Mouse (Mus musculus) layer of hippocampus, adult 2 months (tissue): ENCODE data around the gene Rps29. TPM values are rescaled to one million over a fixed set of nuclear protein-coding genes. Genes with fewer than 3 reads are reported as not detected.

ENCODE experiments used
- DNase-seq, 2 experiments: peaks; one replicate each; pipeline ENCODE4 v3.0.0; 2022; ENCODE audit warnings: low spot score in 2 of 2
- H3K27ac ChIP-seq: fragments of 200-600 bp; 2 replicates; pipeline ENCODE4 v1.8.1; 2022
- H3K4me3 ChIP-seq: fragments of 200-600 bp; 2 replicates; pipeline ENCODE4 v1.8.1; 2022; ENCODE audit warnings: mild to moderate bottlenecking
- CTCF ChIP-seq: fragments of 200-600 bp; conservative IDR thresholded peaks from 2 replicates; pipeline ENCODE4 v1.8.1; 2022; ENCODE audit warnings: antibody characterized with exemption, mild to moderate bottlenecking, moderate library complexity
- total RNA-seq, 2 experiments: library from RNA; stranded (reverse); gene quantifications; 2 replicates each; pipeline ENCODE4 v1.2.3; 2021

The Rps29 gene
- total RNA-seq, 2 experiments from 2014 or later = 1,229 to 1,249 TPM

- no peak overlapping the region for H3K27ac ChIP-seq
- no peak for DNase-seq
- peak; percentile 78 for TF ChIP-seq CTCF
Measured at GRCm38 (mm10) chr12:69190522-69190921, 31.5 kb upstream of the Rps29 start.

GRCm38 (mm10) chr12:69190074-69190473 is 31.1 kb upstream of the Rps29 start:
- no peak for TF ChIP-seq CTCF
- DNase-seq = no peak
- H3K4me3 ChIP-seq = no peak overlapping the region
- no peak overlapping the region for H3K27ac ChIP-seq

More at GRCm38 (mm10) chr12:69190522-69190921, 31.5 kb upstream of the Rps29 start:
- no peak overlapping the region for H3K4me3 ChIP-seq

DNA sequence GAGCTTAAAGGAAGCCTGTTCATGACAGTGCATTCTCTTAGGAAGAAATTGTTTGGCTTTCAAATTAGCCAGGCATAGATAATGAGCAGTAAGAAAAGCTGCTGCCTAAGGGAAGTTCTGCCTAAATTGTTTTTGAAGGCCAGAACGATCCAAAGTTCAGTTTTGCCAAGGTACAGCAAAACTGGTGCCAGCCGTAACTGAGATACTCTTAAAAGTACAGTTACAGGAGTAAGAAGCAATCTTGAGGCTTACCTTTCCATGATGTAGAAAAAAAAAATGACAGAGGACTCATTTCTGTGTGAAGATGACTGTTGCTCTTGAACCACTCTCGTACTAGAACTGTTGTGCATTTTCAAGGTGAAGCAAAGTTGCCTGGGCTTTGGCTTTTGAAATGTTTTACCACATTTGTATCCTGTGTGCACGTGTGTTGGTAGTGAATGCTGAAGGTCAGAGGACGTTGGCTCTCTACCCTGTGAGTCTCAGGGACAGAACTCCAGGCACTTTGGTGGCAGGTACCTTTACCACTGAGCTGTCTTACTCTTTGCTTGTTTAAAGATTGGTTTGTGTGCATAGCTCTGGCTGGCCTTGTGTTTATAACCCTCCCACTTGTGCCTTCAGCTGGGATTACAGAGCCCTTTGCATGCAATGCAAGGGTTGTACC is 28.0 kb upstream of the Rps29 start:
- TF ChIP-seq CTCF = no peak
- DNase-seq = no peak
- no peak overlapping the region for H3K27ac ChIP-seq
- H3K4me3 ChIP-seq = no peak overlapping the region

DNA sequence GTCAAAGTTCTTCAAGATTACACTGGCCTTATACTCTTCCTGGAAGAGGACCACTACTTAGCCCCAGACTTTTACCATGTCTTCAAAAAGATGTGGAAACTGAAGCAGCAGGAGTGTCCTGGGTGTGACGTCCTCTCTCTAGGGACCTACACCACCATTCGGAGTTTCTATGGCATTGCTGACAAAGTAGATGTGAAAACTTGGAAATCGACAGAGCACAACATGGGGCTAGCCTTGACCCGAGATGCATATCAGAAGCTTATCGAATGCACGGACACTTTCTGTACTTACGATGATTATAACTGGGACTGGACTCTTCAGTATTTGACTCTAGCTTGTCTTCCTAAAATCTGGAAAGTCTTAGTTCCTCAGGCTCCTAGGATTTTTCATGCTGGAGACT is 26.4 kb upstream of the Rps29 start:
- no peak overlapping the region for H3K27ac ChIP-seq
- peak overlapping the region; percentile 99 for H3K4me3 ChIP-seq
- no peak for TF ChIP-seq CTCF
- no peak for DNase-seq

DNA sequence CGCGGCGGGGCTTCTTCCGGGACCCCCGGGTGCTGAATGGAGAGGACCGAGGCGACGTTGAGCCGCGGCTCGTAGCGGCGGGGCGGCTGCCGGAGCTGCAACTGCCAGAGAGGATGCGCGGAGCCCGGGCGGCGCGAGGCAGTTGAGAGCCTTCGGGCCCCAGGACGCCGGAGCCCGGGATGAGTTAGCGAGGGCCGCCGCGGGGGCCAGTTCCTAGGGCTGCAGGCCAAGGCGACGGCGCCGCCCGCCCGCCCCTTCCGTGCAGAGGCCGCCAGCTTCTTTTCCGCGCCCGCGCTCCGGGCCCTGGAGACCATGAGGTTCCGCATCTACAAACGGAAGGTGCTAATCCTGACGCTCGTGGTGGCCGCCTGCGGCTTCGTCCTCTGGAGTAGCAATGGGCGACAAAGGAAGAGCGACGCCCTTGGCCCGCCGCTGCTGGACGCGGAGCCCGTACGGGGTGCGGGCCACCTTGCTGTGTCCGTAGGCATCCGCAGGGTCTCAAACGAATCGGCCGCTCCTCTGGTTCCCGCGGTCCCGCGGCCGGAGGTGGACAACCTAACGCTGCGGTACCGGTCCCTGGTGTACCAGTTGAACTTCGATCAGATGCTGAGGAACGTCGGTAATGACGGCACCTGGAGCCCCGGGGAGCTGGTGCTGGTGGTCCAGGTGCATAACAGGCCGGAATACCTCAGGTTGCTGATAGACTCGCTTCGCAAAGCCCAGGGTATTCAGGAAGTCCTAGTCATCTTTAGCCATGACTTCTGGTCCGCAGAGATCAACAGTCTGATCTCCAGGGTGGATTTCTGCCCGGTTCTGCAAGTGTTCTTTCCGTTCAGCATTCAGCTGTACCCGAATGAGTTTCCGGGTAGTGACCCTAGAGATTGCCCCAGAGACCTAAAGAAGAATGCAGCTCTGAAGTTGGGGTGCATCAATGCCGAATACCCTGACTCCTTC is 25.6 kb upstream of the Rps29 start:
- Histone ChIP-seq H3K27ac (peak overlapping the region; percentile 97), H3K4me3 (peak overlapping the region; percentile 99)
- peak; percentile 11 to 48 for DNase-seq
- TF ChIP-seq CTCF = no peak

GRCm38 (mm10) chr12:69183583-69184308 is 24.8 kb upstream of the Rps29 start, which contains the start of the genes Rpl36al and Mgat2:
Gene Rpl36al, minus strand, starts transcription at chr12:69184083.
Gene Mgat2, plus strand, starts transcription at chr12:69184157.
- peak within 1 kb of the TSS; percentile 97 for H3K27ac ChIP-seq
- peak; percentile 97 to 98 for DNase-seq
- no peak; the same call in 1 of the 2 replicates for TF ChIP-seq CTCF
- peak within 1 kb of the TSS; percentile 99 for H3K4me3 ChIP-seq

- Histone ChIP-seq H3K27ac (no peak overlapping the region), H3K4me3 (no peak overlapping the region)
- TF ChIP-seq CTCF = no peak
- no peak for DNase-seq
Measured at GRCm38 (mm10) chr12:69181800-69182199, 22.8 kb upstream of the Rps29 start.

DNA sequence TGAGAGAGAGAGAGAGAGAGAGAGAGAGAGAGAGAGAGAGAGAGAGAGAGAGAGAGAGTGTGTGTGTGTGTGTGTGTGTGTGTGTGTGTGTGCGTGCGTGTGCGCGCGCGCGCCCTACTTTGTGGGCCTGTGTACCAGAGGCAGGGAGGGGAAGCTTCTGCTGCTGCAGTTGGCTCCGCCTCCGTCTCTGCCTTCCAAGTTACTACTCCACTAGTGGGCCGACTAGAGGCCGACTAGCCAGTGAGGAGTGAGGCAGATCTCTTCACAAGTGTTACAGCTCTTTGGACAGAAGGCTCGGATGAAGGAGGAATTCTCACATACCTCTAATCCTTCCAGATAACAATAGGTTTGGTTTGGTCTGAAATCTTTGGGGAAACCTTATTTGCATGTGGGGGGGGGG is 20.4 kb upstream of the Rps29 start:
- TF ChIP-seq CTCF = no peak
- Histone ChIP-seq H3K4me3 (no peak overlapping the region), H3K27ac (no peak overlapping the region)
- DNase-seq = no peak

DNA sequence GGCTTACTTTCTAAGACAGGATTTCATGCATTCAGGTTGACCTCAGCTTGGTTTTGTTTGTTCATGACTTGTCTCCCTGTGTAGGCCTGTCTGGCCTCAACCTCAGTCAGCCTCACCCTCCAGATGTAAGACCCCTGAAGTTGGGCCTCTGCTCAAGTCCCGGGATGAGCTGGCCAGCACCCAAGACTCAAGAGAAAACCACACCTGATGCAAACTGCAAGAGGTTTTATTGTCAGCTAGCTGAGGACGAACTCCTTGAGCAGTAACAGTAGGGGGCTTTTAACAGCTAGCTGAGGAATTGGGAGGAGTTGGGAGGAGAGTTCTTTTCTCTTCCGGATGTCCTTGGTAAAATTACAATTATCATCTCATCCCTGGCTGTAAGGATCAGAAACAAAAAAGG is 18.5 kb upstream of the Rps29 start:
- Histone ChIP-seq H3K4me3 (no peak overlapping the region), H3K27ac (no peak overlapping the region)
- no peak for DNase-seq
- no peak for TF ChIP-seq CTCF

- TF ChIP-seq CTCF = no peak
- DNase-seq = no peak
- Histone ChIP-seq H3K27ac (no peak overlapping the region), H3K4me3 (no peak overlapping the region)
Measured at GRCm38 (mm10) chr12:69175975-69176374, 17.0 kb upstream of the Rps29 start.

- no peak for TF ChIP-seq CTCF
- H3K4me3 ChIP-seq = no peak overlapping the region
- H3K27ac ChIP-seq = no peak overlapping the region
- DNase-seq = no peak
Measured at GRCm38 (mm10) chr12:69171307-69171706, 12.3 kb upstream of the Rps29 start.

DNA sequence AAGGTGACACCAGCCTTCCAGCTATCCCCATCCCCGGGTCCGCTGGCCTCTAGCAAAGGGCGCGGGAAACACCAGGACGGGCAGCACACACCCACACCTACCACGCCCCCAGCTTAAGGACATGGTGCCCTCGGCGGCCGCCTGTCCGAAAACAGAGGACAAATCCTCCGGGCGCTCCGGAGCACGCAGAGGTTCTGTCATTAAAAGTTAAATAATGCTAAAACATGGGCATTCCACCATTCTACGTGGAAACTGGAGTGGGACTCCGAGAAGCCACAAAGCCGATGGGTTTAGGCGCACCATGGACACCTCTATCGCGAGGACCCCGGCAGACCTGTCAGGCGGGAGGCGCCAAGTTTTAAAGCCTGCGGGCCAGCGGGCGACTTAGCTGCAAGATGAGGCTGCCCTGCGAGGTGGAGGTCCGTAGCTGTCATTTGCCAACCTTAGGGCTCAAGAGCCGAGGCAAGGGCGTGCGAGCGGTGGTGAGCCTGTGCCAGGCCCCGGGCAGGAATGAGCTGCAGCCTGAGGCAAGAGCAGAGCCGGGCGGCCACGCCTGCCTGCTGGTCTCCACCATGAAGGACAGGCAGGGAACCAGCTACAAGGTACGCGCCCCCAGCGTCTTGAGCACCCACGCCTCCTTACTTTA is 9.6 kb upstream of the Rps29 start, which contains the start of gene Lrr1:
Gene Lrr1 (plus strand): TSS at position 354 of the 646 bp plus-strand sequence.
- DNase-seq = peak; percentile 67 to 77
- peak within 1 kb of the TSS; percentile 83 for H3K4me3 ChIP-seq
- H3K27ac ChIP-seq = peak within 1 kb of the TSS; percentile 98
- no peak for TF ChIP-seq CTCF
